Mouse (Mus musculus) gonadal fat pad, adult 2 months (tissue): Measurements from ENCODE around the gene Adamts20. TPM values are rescaled to one million over a fixed set of nuclear protein-coding genes. Genes with fewer than 3 reads are reported as not detected.
"Not testable (repeated sequence)": the region's sequence is repeated elsewhere in the genome, so short reads cannot be mapped to it uniquely, and the experiment has no call there.

ENCODE experiments used
- DNase-seq: peaks from one replicate; pipeline ENCODE4 v3.0.0-alpha.2; 2012; ENCODE audit warnings: low read depth
- polyA plus RNA-seq: library from polyadenylated mRNA; depleted of rRNA; stranded (reverse); fragments of >200 nt; gene quantifications from 2 replicates; pipeline ENCODE4 v1.2.3, GENCODE M21; 2012

Adamts20 gene
- polyA plus RNA-seq, 1 experiment: 0.49 TPM

GRCm38 (mm10) chr15:94444437-94445136 is 20.6 kb downstream of the Adamts20 start:
- no peak for DNase-seq

GRCm38 (mm10) chr15:94444043-94444436 is 21.2 kb downstream of the Adamts20 start:
- no peak for DNase-seq

- DNase-seq: no peak
Observed at GRCm38 (mm10) chr15:94443025-94443424, 22.2 kb downstream of the Adamts20 start.

- no peak for DNase-seq
Observed at GRCm38 (mm10) chr15:94435532-94435931, 29.7 kb downstream of the Adamts20 start.

- DNase-seq: no peak
Observed at GRCm38 (mm10) chr15:94430681-94431405, 34.4 kb downstream of the Adamts20 start.

GRCm38 (mm10) chr15:94428726-94429125 is 36.5 kb downstream of the Adamts20 start:
- no peak for DNase-seq

GRCm38 (mm10) chr15:94427482-94428214 is 37.6 kb downstream of the Adamts20 start:
- no peak for DNase-seq

- no peak for DNase-seq
Observed at GRCm38 (mm10) chr15:94420526-94420925, 44.7 kb downstream of the Adamts20 start.

- no peak for DNase-seq
Observed at GRCm38 (mm10) chr15:94419167-94419566, 46.1 kb downstream of the Adamts20 start.

GRCm38 (mm10) chr15:94418427-94418826 is 46.8 kb downstream of the Adamts20 start:
- no peak for DNase-seq

- no peak for DNase-seq
Observed at GRCm38 (mm10) chr15:94417216-94418155, 47.7 kb downstream of the Adamts20 start.

GRCm38 (mm10) chr15:94409832-94410231 is 55.4 kb downstream of the Adamts20 start:
- no peak for DNase-seq

GRCm38 (mm10) chr15:94406364-94406763 is 58.9 kb downstream of the Adamts20 start:
- DNase-seq: no peak

GRCm38 (mm10) chr15:94404071-94404545 is 61.1 kb downstream of the Adamts20 start:
- no peak for DNase-seq

- DNase-seq: no peak
Observed at GRCm38 (mm10) chr15:94403461-94404070, 61.7 kb downstream of the Adamts20 start.

- no peak for DNase-seq
Observed at GRCm38 (mm10) chr15:94403018-94403417, 62.2 kb downstream of the Adamts20 start.

- DNase-seq: no peak
Observed at GRCm38 (mm10) chr15:94392737-94393136, 72.5 kb downstream of the Adamts20 start.

GRCm38 (mm10) chr15:94390127-94390526 is 75.1 kb downstream of the Adamts20 start:
- DNase-seq: not testable (repeated sequence)

- DNase-seq: no peak
Observed at GRCm38 (mm10) chr15:94379425-94379824, 85.8 kb downstream of the Adamts20 start.

- no peak for DNase-seq
Observed at GRCm38 (mm10) chr15:94372548-94372947, 92.7 kb downstream of the Adamts20 start.

GRCm38 (mm10) chr15:94349052-94349451 is 116.2 kb downstream of the Adamts20 start:
- no peak for DNase-seq
